Mouse (Mus musculus): ENCODE data around the gene Kcnk1. TPM values are rescaled to one million over a fixed set of nuclear protein-coding genes. Genes with fewer than 3 reads are reported as not detected.

The Kcnk1 gene
- 20.5 and 25.4 TPM in 2 replicates for polyA plus RNA-seq (2015; fragmentation: Nextera tagmentation; extraction: Ambion mirVana)

GRCm38 (mm10) chr8:125995101-125995986 is at the start of gene Kcnk1:
Gene Kcnk1 (plus strand): TSS chr8:125995170.
- peak within 1 kb of the TSS; percentile 45 for H3K9ac ChIP-seq
- H3K4me2 ChIP-seq (replicated peaks), result peak within 1 kb of the TSS; percentile 91
- H3K9me3 ChIP-seq (replicated peaks), result no peaks in the 10 kb centered on the region
- peaks cover 19% of the 10 kb centered on the region for H3K4me1 ChIP-seq
- peak within 1 kb of the TSS; percentile 59 for H3K4me3 ChIP-seq (replicated peaks)
- peak; percentile 70 for ATAC-seq (ENCODE audit: insufficient number of reproducible peaks, low FRiP score, low TSS enrichment, low read depth)
- WGBS, result under 1% methylated on average over 73 of the region's 73 CpGs
- peak within 1 kb of the TSS; percentile 51 for H3K27ac ChIP-seq (replicated peaks)
- H3K36me3 ChIP-seq, result no peaks in the 10 kb centered on the region
- H3K27me3 ChIP-seq, result peaks cover 30% of the 10 kb centered on the region

- ATAC-seq (ENCODE audit: insufficient number of reproducible peaks, low FRiP score, low TSS enrichment, low read depth), result no peak
- Histone ChIP-seq H3K4me2 (replicated peaks) (no peak overlapping the region), H3K4me1 (no peaks in the 10 kb centered on the region), H3K27ac (replicated peaks) (no peak overlapping the region), H3K4me3 (replicated peaks) (no peak overlapping the region), H3K36me3 (no peaks in the 10 kb centered on the region), H3K9me3 (replicated peaks) (no peaks in the 10 kb centered on the region; the same call in 1 of the 2 replicates), H3K9ac (no peak overlapping the region), H3K27me3 (no peaks in the 10 kb centered on the region; the same call in 1 of the 2 replicates)
- WGBS, result 70% methylated on average over 9 of the region's 9 CpGs
These were observed 46.2 kb upstream of the Kcnk1 start for GRCm38 (mm10) chr8:125948696-125949308.

- Histone ChIP-seq H3K9me3 (replicated peaks) (no peaks in the 10 kb centered on the region; the same call in 1 of the 2 replicates), H3K9ac (no peak overlapping the region), H3K27me3 (no peaks in the 10 kb centered on the region; the same call in 1 of the 2 replicates), H3K4me3 (replicated peaks) (no peak overlapping the region), H3K27ac (replicated peaks) (no peak overlapping the region), H3K36me3 (no peaks in the 10 kb centered on the region), H3K4me2 (replicated peaks) (no peak overlapping the region), H3K4me1 (no peaks in the 10 kb centered on the region)
- ATAC-seq (ENCODE audit: insufficient number of reproducible peaks, low FRiP score, low TSS enrichment, low read depth), result peak; percentile 73
- WGBS, result 21% methylated on average over 23 of the region's 23 CpGs
These were observed 44.7 kb upstream of the Kcnk1 start for GRCm38 (mm10) chr8:125950007-125950940.

- no peaks in the 10 kb centered on the region for H3K4me1 ChIP-seq
- H3K4me3 ChIP-seq (replicated peaks), result no peak overlapping the region
- no peaks in the 10 kb centered on the region for H3K9me3 ChIP-seq (replicated peaks)
- no peak overlapping the region for H3K4me2 ChIP-seq (replicated peaks)
- H3K27me3 ChIP-seq, result no peaks in the 10 kb centered on the region
- ATAC-seq (ENCODE audit: insufficient number of reproducible peaks, low FRiP score, low TSS enrichment, low read depth), result no peak
- no peak overlapping the region for H3K27ac ChIP-seq (replicated peaks)
- 13% methylated on average over 11 of the region's 11 CpGs for WGBS
- H3K36me3 ChIP-seq, result no peaks in the 10 kb centered on the region
- H3K9ac ChIP-seq, result no peak overlapping the region
These were observed 39.3 kb upstream of the Kcnk1 start for GRCm38 (mm10) chr8:125955671-125956070.

- no peak overlapping the region for H3K4me3 ChIP-seq (replicated peaks)
- no peaks in the 10 kb centered on the region for H3K9me3 ChIP-seq (replicated peaks)
- no peak overlapping the region for H3K4me2 ChIP-seq (replicated peaks)
- no peaks in the 10 kb centered on the region for H3K36me3 ChIP-seq
- H3K4me1 ChIP-seq, result no peaks in the 10 kb centered on the region
- 75% methylated on average over 9 of the region's 9 CpGs for WGBS
- no peaks in the 10 kb centered on the region for H3K27me3 ChIP-seq
- no peak overlapping the region for H3K27ac ChIP-seq (replicated peaks)
- no peak overlapping the region for H3K9ac ChIP-seq
- ATAC-seq (ENCODE audit: insufficient number of reproducible peaks, low FRiP score, low TSS enrichment, low read depth), result no peak
These were observed 38.2 kb upstream of the Kcnk1 start for GRCm38 (mm10) chr8:125956796-125957195.

GRCm38 (mm10) chr8:125957226-125957993 is 37.6 kb upstream of the Kcnk1 start:
- H3K9ac ChIP-seq, result no peak overlapping the region
- H3K36me3 ChIP-seq, result no peaks in the 10 kb centered on the region
- H3K4me1 ChIP-seq, result no peaks in the 10 kb centered on the region
- H3K4me2 ChIP-seq (replicated peaks), result no peak overlapping the region
- H3K27me3 ChIP-seq, result no peaks in the 10 kb centered on the region
- no peaks in the 10 kb centered on the region for H3K9me3 ChIP-seq (replicated peaks)
- ATAC-seq (ENCODE audit: insufficient number of reproducible peaks, low FRiP score, low TSS enrichment, low read depth), result no peak
- 67% methylated on average over 13 of the region's 13 CpGs for WGBS
- H3K27ac ChIP-seq (replicated peaks), result no peak overlapping the region
- no peak overlapping the region for H3K4me3 ChIP-seq (replicated peaks)

- 38% methylated on average over 1 of the region's 1 CpGs for WGBS
- H3K4me3 ChIP-seq (replicated peaks), result no peak overlapping the region
- no peak for ATAC-seq (ENCODE audit: insufficient number of reproducible peaks, low FRiP score, low TSS enrichment, low read depth)
- no peak overlapping the region for H3K9ac ChIP-seq
- no peaks in the 10 kb centered on the region for H3K36me3 ChIP-seq
- no peaks in the 10 kb centered on the region for H3K9me3 ChIP-seq (replicated peaks)
- no peak overlapping the region for H3K27ac ChIP-seq (replicated peaks)
- H3K27me3 ChIP-seq, result peaks cover 5% of the 10 kb centered on the region; the same call in 1 of the 2 replicates
- no peak overlapping the region for H3K4me2 ChIP-seq (replicated peaks)
- H3K4me1 ChIP-seq, result no peaks in the 10 kb centered on the region
These were observed 37.0 kb upstream of the Kcnk1 start for GRCm38 (mm10) chr8:125957994-125958368.

GRCm38 (mm10) chr8:125959363-125959771 is 35.6 kb upstream of the Kcnk1 start:
- no peaks in the 10 kb centered on the region for H3K36me3 ChIP-seq
- no peak overlapping the region for H3K27ac ChIP-seq (replicated peaks)
- no peak overlapping the region for H3K9ac ChIP-seq
- no peak overlapping the region for H3K4me2 ChIP-seq (replicated peaks)
- peaks cover 6% of the 10 kb centered on the region; the same call in 1 of the 2 replicates for H3K27me3 ChIP-seq
- no peak overlapping the region for H3K4me3 ChIP-seq (replicated peaks)
- no peak for ATAC-seq (ENCODE audit: insufficient number of reproducible peaks, low FRiP score, low TSS enrichment, low read depth)
- no peaks in the 10 kb centered on the region for H3K9me3 ChIP-seq (replicated peaks)
- 47% methylated on average over 4 of the region's 4 CpGs for WGBS
- H3K4me1 ChIP-seq, result no peaks in the 10 kb centered on the region

GRCm38 (mm10) chr8:125960037-125960436 is 34.9 kb upstream of the Kcnk1 start:
- ATAC-seq (ENCODE audit: insufficient number of reproducible peaks, low FRiP score, low TSS enrichment, low read depth), result no peak
- Histone ChIP-seq H3K27me3 (peaks cover 6% of the 10 kb centered on the region; the same call in 1 of the 2 replicates), H3K9ac (no peak overlapping the region), H3K36me3 (no peaks in the 10 kb centered on the region), H3K4me2 (replicated peaks) (no peak overlapping the region), H3K4me3 (replicated peaks) (no peak overlapping the region), H3K27ac (replicated peaks) (no peak overlapping the region), H3K4me1 (no peaks in the 10 kb centered on the region), H3K9me3 (replicated peaks) (no peaks in the 10 kb centered on the region)
- 80% methylated on average over 8 of the region's 8 CpGs for WGBS

GRCm38 (mm10) chr8:125961790-125962189 is 33.2 kb upstream of the Kcnk1 start:
- Histone ChIP-seq H3K27ac (replicated peaks) (no peak overlapping the region), H3K9ac (no peak overlapping the region), H3K4me2 (replicated peaks) (no peak overlapping the region), H3K4me3 (replicated peaks) (no peak overlapping the region), H3K36me3 (no peaks in the 10 kb centered on the region), H3K4me1 (no peaks in the 10 kb centered on the region), H3K27me3 (peaks cover 6% of the 10 kb centered on the region; the same call in 1 of the 2 replicates), H3K9me3 (replicated peaks) (no peaks in the 10 kb centered on the region)
- WGBS, result 76% methylated on average over 6 of the region's 6 CpGs
- no peak for ATAC-seq (ENCODE audit: insufficient number of reproducible peaks, low FRiP score, low TSS enrichment, low read depth)
